Mouse (Mus musculus) adrenal gland, adult (tissue): ENCODE results near the gene Gm3594.
"Not testable (repeated sequence)": the region's sequence is repeated elsewhere in the genome, so short reads cannot be mapped to it uniquely, and the experiment has no call there.

Experiments
- DNase-seq, 2 experiments: peaks; one replicate each; pipeline ENCODE4 v3.0.0; 2022 to 2023; ENCODE audit warnings: low spot score in 1 of 2; ENCODE audit not compliant: inconsistent age in 2 of 2

Gene Gm3594

GRCm38 (mm10) chr14:6444511-6444910, at the start of gene Gm3594:
Gm3594 (minus strand) TSS chr14:6444611.
- not testable (repeated sequence) for DNase-seq

- DNase-seq: peak in 1 of 2 experiments; percentile 20
These were observed 41.9 kb upstream of the Gm3594 start for GRCm38 (mm10) chr14:6486331-6486730.

GRCm38 (mm10) chr14:6485541-6485940, 41.1 kb upstream of the Gm3594 start:
- DNase-seq: peak in 1 of 2 experiments; percentile 35

- peak in 1 of 2 experiments; percentile 26 for DNase-seq
These were observed 37.7 kb upstream of the Gm3594 start for GRCm38 (mm10) chr14:6482126-6482525.

- DNase-seq: peak in 1 of 2 experiments; percentile 18
These were observed 27.4 kb upstream of the Gm3594 start for GRCm38 (mm10) chr14:6471856-6472255.

GRCm38 (mm10) chr14:6440774-6441173, 3.6 kb downstream of the Gm3594 start:
- peak in 1 of 2 experiments; percentile 18 for DNase-seq

- peak in 1 of 2 experiments; percentile 24 for DNase-seq
These were observed 4.2 kb downstream of the Gm3594 start for GRCm38 (mm10) chr14:6440206-6440605.

- peak; percentile 24 to 57 for DNase-seq
These were observed 17.6 kb downstream of the Gm3594 start for GRCm38 (mm10) chr14:6426766-6427165.

GRCm38 (mm10) chr14:6426353-6426752, 18.1 kb downstream of the Gm3594 start:
- DNase-seq: not testable (repeated sequence)

GRCm38 (mm10) chr14:6412382-6412781, 32.0 kb downstream of the Gm3594 start, which contains the start of gene Gm3591:
Gm3591 (minus strand) TSS chr14:6412482.
- DNase-seq: not testable (repeated sequence)

- DNase-seq: not testable (repeated sequence)
These were observed 54.2 kb downstream of the Gm3594 start, which contains the start of gene Gm16440 for GRCm38 (mm10) chr14:6390219-6390618. Gm16440 (minus strand) TSS chr14:6390319.
